Mouse (Mus musculus): ENCODE data around the gene Sfi1.
"Not testable (repeated sequence)": the region's sequence is repeated elsewhere in the genome, so short reads cannot be mapped to it uniquely, and the experiment has no call there.

- TF ChIP-seq GATA1 (IDR thresholded peaks at IDR 0.05; ENCODE audit: borderline replicate concordance, low read length); CTCF (IDR thresholded peaks at IDR 0.05; ENCODE audit: low read depth, low read length); GATA2 (IDR thresholded peaks at IDR 0.05; ENCODE audit: borderline replicate concordance, low read depth, low read length); POLR2AphosphoS5 (IDR thresholded peaks at IDR 0.05; ENCODE audit: insufficient replicate concordance, low read depth, low read length); TAL1 (conservative IDR thresholded peaks at IDR 0.05; ENCODE audit: low read depth, low read length): not testable (repeated sequence)
Measured at GRCm38 (mm10) chr11:3180510-3181160, 12.6 kb downstream of the Sfi1 start.

All from G1E (cell line).